Mouse (Mus musculus) lung, embryonic 14.5 days (tissue): ENCODE results near the gene Gna14. TPM values are rescaled to one million over a fixed set of nuclear protein-coding genes. Genes with fewer than 3 reads are reported as not detected.

Experiments
- ATAC-seq: fragments of 200-750 bp; cut with Nextera tagmentation; 2 replicates; pipeline ENCODE4 v1.8.0; 2017; ENCODE audit warnings: mild to moderate bottlenecking, moderate TSS enrichment, moderate library complexity; ENCODE audit not compliant: insufficient read depth
- DNase-seq: peaks from one replicate; pipeline ENCODE4 v3.0.0-alpha.2; 2015
- H3K27ac ChIP-seq: fragments of 300-500 bp; sonication (generic); 2 replicates; pipeline ENCODE4 v1.5.1; 2014; ENCODE audit warnings: low read depth, mild to moderate bottlenecking, moderate library complexity
- H3K27me3 ChIP-seq: fragments of 300-500 bp; sonication (generic); 2 replicates; pipeline ENCODE4 v1.6.1; 2014; ENCODE audit warnings: low read length, control low read depth; ENCODE audit not compliant: insufficient read depth
- H3K36me3 ChIP-seq: fragments of 300-500 bp; sonication (generic); 2 replicates; pipeline ENCODE4 v1.6.1; 2014; ENCODE audit warnings: control low read depth; ENCODE audit not compliant: insufficient read depth
- H3K4me1 ChIP-seq: fragments of 300-500 bp; sonication (generic); 2 replicates; pipeline ENCODE4 v1.6.1; 2014; ENCODE audit warnings: antibody characterized with exemption, control low read depth; ENCODE audit not compliant: insufficient read depth
- H3K4me2 ChIP-seq: fragments of 300-500 bp; sonication (generic); 2 replicates; pipeline ENCODE4 v1.6.1; 2014; ENCODE audit warnings: mild to moderate bottlenecking
- H3K4me3 ChIP-seq: fragments of 300-500 bp; sonication (generic); 2 replicates; pipeline ENCODE4 v1.5.1; 2014; ENCODE audit warnings: low read depth, low read length
- H3K9ac ChIP-seq: fragments of 300-500 bp; sonication (generic); 2 replicates; pipeline ENCODE4 v1.6.1; 2014
- H3K9me3 ChIP-seq: fragments of 300-500 bp; sonication (generic); 2 replicates; pipeline ENCODE4 v1.6.1; 2016; ENCODE audit warnings: low read depth, low read length, control low read depth
- CTCF ChIP-seq: IDR thresholded peaks from 2 replicates; pipeline ENCODE4 v1.5.1; 2016; ENCODE audit warnings: antibody characterized with exemption, low read depth
- WGBS: fragments of 180-500 bp; shearing (Covaris S2); extraction: QIAGEN DNeasy Blood & Tissue Kit; methylation state at CpG from one replicate; pipeline ENCODE4 v1.1.7; 2014; 5-methylcytosine and 5-hydroxymethylcytosine counted together
- polyA plus RNA-seq: library from polyadenylated mRNA; unstranded; fragments of >200 nt; fragmentation: Nextera tagmentation; extraction: Ambion mirVana; gene quantifications from 2 replicates; pipeline ENCODE4 v1.2.1, GENCODE M21; 2014

The Gna14 gene
- polyA plus RNA-seq, 1 experiment from 2014 or later = 13.4 TPM

GRCm38 (mm10) chr19:16584546-16584945, 149.0 kb downstream of the Gna14 start:
- Histone ChIP-seq H3K36me3 (no peaks in the 10 kb centered on the region), H3K27me3 (no peaks in the 10 kb centered on the region), H3K27ac (no peak overlapping the region), H3K4me3 (no peak overlapping the region), H3K9ac (no peak overlapping the region), H3K4me1 (0 out of 2 replicates have a peak, but pooled peaks cover 3% of the 10 kb centered on the region), H3K4me2 (no peak overlapping the region), H3K9me3 (no peaks in the 10 kb centered on the region)
- ATAC-seq = no peak
- DNase-seq = no peak
- no peak for TF ChIP-seq CTCF
- WGBS = 80% methylated on average over 7 of the region's 7 CpGs

DNA sequence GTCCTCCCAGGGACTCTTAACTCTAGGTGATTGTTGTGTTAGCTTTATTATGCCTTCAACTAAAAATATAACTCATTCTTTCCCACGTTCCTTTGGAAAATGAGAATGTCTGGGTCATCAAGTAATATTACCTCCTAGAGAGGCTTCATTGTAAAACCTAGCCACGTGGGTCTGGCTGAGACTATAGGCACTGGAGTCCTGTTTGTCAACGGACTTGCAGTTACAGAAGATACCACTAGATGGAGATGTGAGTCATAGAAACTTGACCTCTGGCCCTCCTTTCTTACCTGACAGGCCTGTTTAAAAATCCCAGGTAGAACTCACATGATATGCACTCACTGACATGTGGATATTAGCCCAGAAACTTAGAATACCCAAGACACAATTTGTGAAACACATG, 149.8 kb downstream of the Gna14 start:
- H3K4me3 ChIP-seq = no peak overlapping the region
- ATAC-seq (no peak), DNase-seq (peak; percentile 64)
- no peaks in the 10 kb centered on the region for H3K27me3 ChIP-seq
- 0 out of 2 replicates have a peak, but pooled peaks cover 3% of the 10 kb centered on the region for H3K4me1 ChIP-seq
- no peak overlapping the region for H3K4me2 ChIP-seq
- no peaks in the 10 kb centered on the region for H3K9me3 ChIP-seq
- no peak overlapping the region for H3K9ac ChIP-seq
- H3K27ac ChIP-seq = no peak overlapping the region
- 19% methylated on average over 3 of the region's 3 CpGs for whole genome bisulfite sequencing
- TF ChIP-seq CTCF = peak; percentile 67
- H3K36me3 ChIP-seq = no peaks in the 10 kb centered on the region

DNA sequence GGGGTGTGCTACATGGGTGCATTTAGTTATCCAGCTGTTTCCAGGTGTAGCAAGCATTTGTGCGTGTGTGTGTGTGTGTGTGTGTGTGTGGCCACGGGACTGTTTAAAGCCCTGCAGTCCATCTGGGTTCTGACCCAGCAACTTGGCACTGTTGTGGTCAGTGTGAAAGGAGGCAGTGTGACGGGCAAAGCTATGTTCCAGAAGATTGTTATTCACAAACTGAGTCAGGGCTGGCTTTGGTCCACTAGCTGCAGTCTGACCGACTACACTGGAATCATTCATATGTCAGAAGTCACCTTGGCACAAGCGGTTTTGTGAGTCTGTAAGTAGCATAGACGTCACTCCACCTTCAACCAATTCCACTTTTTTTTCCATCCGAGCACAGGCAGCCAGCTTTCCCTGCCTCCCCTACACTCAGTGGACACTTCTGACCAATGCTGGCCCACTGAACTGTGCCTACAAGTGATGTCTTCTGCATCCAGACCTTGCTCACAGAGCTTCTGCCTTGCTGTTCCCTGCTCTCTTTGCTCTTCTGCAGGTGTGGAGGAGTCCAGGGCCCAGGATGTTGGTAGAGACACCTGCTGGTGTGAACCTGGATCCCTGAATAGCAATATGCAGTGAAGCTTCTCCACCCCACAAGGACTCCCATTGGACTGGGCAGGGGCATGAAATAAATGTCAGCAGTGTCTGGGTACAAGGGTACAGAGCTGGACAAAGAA, 157.9 kb downstream of the Gna14 start:
- DNase-seq = no peak
- WGBS = 69% methylated on average over 7 of the region's 7 CpGs

GRCm38 (mm10) chr19:16593975-16594317, 158.4 kb downstream of the Gna14 start:
- Histone ChIP-seq H3K4me3 (no peak overlapping the region), H3K4me2 (no peak overlapping the region), H3K9ac (no peak overlapping the region), H3K36me3 (no peaks in the 10 kb centered on the region), H3K27ac (no peak overlapping the region), H3K9me3 (no peaks in the 10 kb centered on the region), H3K4me1 (0 out of 2 replicates have a peak, but pooled peaks cover 4% of the 10 kb centered on the region), H3K27me3 (no peaks in the 10 kb centered on the region)
- no peak for ATAC-seq
- no peak for DNase-seq
- no peak for TF ChIP-seq CTCF

More for the DNA sequence above, 157.9 kb downstream of the Gna14 start:
- no peaks in the 10 kb centered on the region for H3K36me3 ChIP-seq
- ATAC-seq = no peak
- no peaks in the 10 kb centered on the region for H3K27me3 ChIP-seq
- no peaks in the 10 kb centered on the region for H3K9me3 ChIP-seq
- H3K4me3 ChIP-seq = no peak overlapping the region
- H3K4me2 ChIP-seq = no peak overlapping the region
- no peak for TF ChIP-seq CTCF
- no peak overlapping the region for H3K9ac ChIP-seq
- no peak overlapping the region for H3K27ac ChIP-seq
- 0 out of 2 replicates have a peak, but pooled peaks cover 3% of the 10 kb centered on the region for H3K4me1 ChIP-seq

DNA sequence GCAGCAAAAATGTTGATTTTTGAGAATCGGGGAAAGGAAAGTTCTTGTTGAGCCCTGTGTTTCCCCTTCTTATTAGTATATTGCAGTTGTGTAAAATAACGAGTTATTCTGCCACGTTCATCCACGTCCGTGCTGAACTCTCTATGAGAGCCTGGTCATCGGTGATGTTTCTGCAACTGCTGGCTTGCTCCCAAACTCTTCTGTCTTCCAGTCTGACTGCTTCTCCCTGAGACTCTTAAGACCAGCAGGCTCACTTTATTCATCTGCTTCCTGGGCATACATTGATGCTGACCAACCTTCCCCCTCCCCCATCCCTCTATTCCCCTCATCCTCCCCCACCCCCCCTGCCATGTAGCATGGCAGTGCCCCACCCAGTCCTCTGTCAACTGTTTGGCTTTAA, 161.7 kb downstream of the Gna14 start:
- H3K27me3 ChIP-seq = no peaks in the 10 kb centered on the region
- H3K4me1 ChIP-seq = 0 out of 2 replicates have a peak, but pooled peaks cover 6% of the 10 kb centered on the region
- H3K4me2 ChIP-seq = no peak overlapping the region
- no peaks in the 10 kb centered on the region for H3K9me3 ChIP-seq
- WGBS = 63% methylated on average over 6 of the region's 6 CpGs
- H3K4me3 ChIP-seq = no peak overlapping the region
- no peak overlapping the region for H3K27ac ChIP-seq
- no peaks in the 10 kb centered on the region for H3K36me3 ChIP-seq
- DNase-seq (peak; percentile 42), ATAC-seq (no peak)
- no peak overlapping the region for H3K9ac ChIP-seq
- no peak for TF ChIP-seq CTCF

- no peak overlapping the region for H3K9ac ChIP-seq
- no peaks in the 10 kb centered on the region for H3K36me3 ChIP-seq
- TF ChIP-seq CTCF = no peak
- H3K27me3 ChIP-seq = no peaks in the 10 kb centered on the region
- ATAC-seq (peak; percentile 80), DNase-seq (peak; percentile 51)
- no peaks in the 10 kb centered on the region for H3K9me3 ChIP-seq
- H3K4me1 ChIP-seq = 0 out of 2 replicates have a peak, but pooled peaks cover 6% of the 10 kb centered on the region
- H3K4me3 ChIP-seq = no peak overlapping the region
- 22% methylated on average over 11 of the region's 11 CpGs for WGBS
- no peak overlapping the region for H3K27ac ChIP-seq
- H3K4me2 ChIP-seq = 0 out of 2 replicates have a peak overlapping the region, but pooled peaks have one; percentile 25
These were observed 163.2 kb downstream of the Gna14 start for GRCm38 (mm10) chr19:16598653-16599297.

DNA sequence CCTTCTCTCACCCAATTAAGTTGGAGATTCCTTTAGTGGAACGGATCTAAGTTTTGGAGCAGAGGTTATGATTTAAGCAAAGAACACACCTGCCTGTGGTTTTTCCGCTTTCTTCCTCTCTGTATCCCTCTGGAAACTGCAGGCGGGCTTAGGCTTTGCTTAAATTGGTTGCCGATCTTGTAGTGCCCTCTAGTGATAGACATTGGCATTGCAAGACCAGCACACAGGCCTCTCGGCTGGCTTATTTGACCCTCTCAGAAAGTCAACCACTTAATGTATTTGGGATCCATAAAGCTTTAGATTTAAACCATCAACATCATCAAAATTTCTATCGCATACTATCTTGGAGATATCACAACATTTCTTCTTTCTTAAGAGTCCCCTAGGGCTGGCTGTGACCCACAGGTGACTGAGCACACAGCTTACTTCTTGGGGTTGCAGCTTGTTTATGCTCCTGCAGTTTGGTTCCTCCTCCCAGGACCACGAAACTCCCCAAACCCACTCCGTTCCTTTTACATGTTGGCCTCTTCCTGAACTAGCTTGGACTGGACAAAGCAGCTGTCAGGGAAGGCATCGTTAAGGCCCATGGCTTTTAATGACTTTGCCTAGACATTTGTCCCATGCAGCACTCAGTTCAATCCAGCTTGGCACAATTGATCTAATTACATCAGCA, 163.9 kb downstream of the Gna14 start:
- H3K27ac ChIP-seq = no peak overlapping the region

More for the DNA sequence above, 163.9 kb downstream of the Gna14 start:
- Histone ChIP-seq H3K36me3 (no peaks in the 10 kb centered on the region), H3K27me3 (no peaks in the 10 kb centered on the region), H3K9ac (no peak overlapping the region; the same call in 1 of the 2 replicates), H3K4me2 (0 out of 2 replicates have a peak overlapping the region, but pooled peaks have one; percentile 25), H3K9me3 (no peaks in the 10 kb centered on the region), H3K4me3 (no peak overlapping the region), H3K4me1 (0 out of 2 replicates have a peak, but pooled peaks cover 6% of the 10 kb centered on the region)
- peak; percentile 94 for TF ChIP-seq CTCF
- peak; percentile 63 for ATAC-seq
- WGBS = 17% methylated on average over 9 of the region's 9 CpGs
- DNase-seq = peak; percentile 94
